Mouse (Mus musculus) lung, postnatal 36 days (tissue): Measurements from ENCODE around the gene Tufm.

Source experiments
- DNase-seq: peaks from one replicate; pipeline ENCODE4 v3.0.0; 2022; ENCODE audit warnings: mixed read lengths

The Tufm gene

GRCm38 (mm10) chr7:126487052-126487483 lies at the start of gene Tufm:
Gene Tufm, plus strand, starts transcription at chr7:126487361.
- peak; percentile 98 for DNase-seq

GRCm38 (mm10) chr7:126440134-126440533 lies 47.0 kb upstream of the Tufm start:
- no peak for DNase-seq

GRCm38 (mm10) chr7:126443997-126444396 lies 43.2 kb upstream of the Tufm start:
- no peak for DNase-seq

GRCm38 (mm10) chr7:126444536-126444935 lies 42.6 kb upstream of the Tufm start:
- DNase-seq, result no peak

- no peak for DNase-seq
Observed at GRCm38 (mm10) chr7:126445104-126445815, 41.9 kb upstream of the Tufm start.

- no peak for DNase-seq
Observed at GRCm38 (mm10) chr7:126446217-126446616, 40.9 kb upstream of the Tufm start.

- no peak for DNase-seq
Observed at GRCm38 (mm10) chr7:126448481-126448880, 38.7 kb upstream of the Tufm start.

- DNase-seq, result no peak
Observed at GRCm38 (mm10) chr7:126449991-126450390, 37.2 kb upstream of the Tufm start.

GRCm38 (mm10) chr7:126450641-126451040 lies 36.5 kb upstream of the Tufm start:
- DNase-seq, result no peak

- no peak for DNase-seq
Observed at GRCm38 (mm10) chr7:126452244-126452643, 34.9 kb upstream of the Tufm start.

- no peak for DNase-seq
Observed at GRCm38 (mm10) chr7:126453861-126454260, 33.3 kb upstream of the Tufm start.

GRCm38 (mm10) chr7:126455242-126455641 lies 31.9 kb upstream of the Tufm start:
- DNase-seq, result no peak

GRCm38 (mm10) chr7:126456382-126457266 lies 30.5 kb upstream of the Tufm start:
- no peak for DNase-seq

- DNase-seq, result no peak
Observed at GRCm38 (mm10) chr7:126458225-126458624, 28.9 kb upstream of the Tufm start.

GRCm38 (mm10) chr7:126458844-126459618 lies 28.1 kb upstream of the Tufm start:
- no peak for DNase-seq

- DNase-seq, result no peak
Observed at GRCm38 (mm10) chr7:126460623-126461399, 26.4 kb upstream of the Tufm start.

- no peak for DNase-seq
Observed at GRCm38 (mm10) chr7:126461626-126462025, 25.5 kb upstream of the Tufm start.

GRCm38 (mm10) chr7:126463004-126463403 lies 24.2 kb upstream of the Tufm start, which contains the start of gene Atp2a1:
Gene Atp2a1, minus strand, starts transcription at chr7:126463108.
- no peak for DNase-seq

GRCm38 (mm10) chr7:126463547-126463946 lies 23.6 kb upstream of the Tufm start:
- DNase-seq, result no peak

- DNase-seq, result peak; percentile 47
Observed at GRCm38 (mm10) chr7:126464121-126464520, 23.0 kb upstream of the Tufm start.

GRCm38 (mm10) chr7:126464836-126465235 lies 22.3 kb upstream of the Tufm start:
- no peak for DNase-seq
